Mouse (Mus musculus) B cell, adult 2 months (primary cell): Measurements from ENCODE around the gene Cyp4b1.
A peak's percentile ranks its signal among the peaks of the same experiment; 100 is the strongest.
"Not testable (repeated sequence)": the region's sequence is repeated elsewhere in the genome, so short reads cannot be mapped to it uniquely, and the experiment has no call there.

Experiments used
- DNase-seq, 2 experiments: peaks; one replicate each; pipeline ENCODE4 v3.0.0; 2022

Cyp4b1 gene

DNA sequence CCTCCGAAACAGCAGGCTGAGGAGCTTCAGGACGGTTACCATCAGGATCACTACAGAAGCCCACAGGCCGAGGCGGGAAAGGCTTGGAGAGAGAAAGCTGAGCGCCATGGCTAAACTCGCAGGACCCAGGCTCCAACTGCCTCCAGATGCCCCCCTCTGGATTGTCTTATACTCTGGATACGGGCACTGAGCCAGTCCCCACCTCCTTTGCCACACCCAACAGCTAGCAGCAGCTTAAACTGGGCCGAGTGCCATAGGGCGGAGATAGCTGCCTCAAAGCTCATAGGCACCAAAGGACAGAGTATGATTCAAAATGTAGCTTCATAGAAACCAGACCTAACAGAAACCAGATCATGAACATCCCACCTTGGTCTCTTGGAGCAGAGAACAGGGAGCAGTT, at the start of gene Cyp4b1:
Gene Cyp4b1, minus strand, starts transcription at position 144 of the 400 bp plus-strand sequence.
- no peak for DNase-seq

DNA sequence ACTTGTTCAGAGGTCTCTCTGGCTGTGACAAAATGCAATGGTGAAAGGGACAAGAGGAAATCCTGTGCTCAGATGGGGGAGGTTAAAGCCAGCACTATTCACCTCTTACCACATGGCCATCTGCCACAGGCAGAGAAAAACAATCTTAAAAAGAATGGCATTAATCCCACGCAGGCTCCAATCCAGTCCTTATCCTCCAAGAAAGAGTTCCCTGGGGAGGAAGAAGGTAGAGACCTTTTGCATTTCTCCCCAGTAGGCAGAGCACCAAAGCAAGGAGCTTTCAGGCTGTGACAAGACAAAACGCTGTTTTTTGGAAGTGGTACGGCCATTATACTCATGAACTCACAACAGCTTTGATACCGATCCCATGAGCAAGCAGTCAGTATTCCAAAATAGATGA, 38.8 kb upstream of the Cyp4b1 start:
- DNase-seq: no peak

- no peak for DNase-seq
Observed at GRCm38 (mm10) chr4:115659190-115659589, 11.7 kb upstream of the Cyp4b1 start.

GRCm38 (mm10) chr4:115657867-115658249, 10.3 kb upstream of the Cyp4b1 start:
- no peak for DNase-seq

DNA sequence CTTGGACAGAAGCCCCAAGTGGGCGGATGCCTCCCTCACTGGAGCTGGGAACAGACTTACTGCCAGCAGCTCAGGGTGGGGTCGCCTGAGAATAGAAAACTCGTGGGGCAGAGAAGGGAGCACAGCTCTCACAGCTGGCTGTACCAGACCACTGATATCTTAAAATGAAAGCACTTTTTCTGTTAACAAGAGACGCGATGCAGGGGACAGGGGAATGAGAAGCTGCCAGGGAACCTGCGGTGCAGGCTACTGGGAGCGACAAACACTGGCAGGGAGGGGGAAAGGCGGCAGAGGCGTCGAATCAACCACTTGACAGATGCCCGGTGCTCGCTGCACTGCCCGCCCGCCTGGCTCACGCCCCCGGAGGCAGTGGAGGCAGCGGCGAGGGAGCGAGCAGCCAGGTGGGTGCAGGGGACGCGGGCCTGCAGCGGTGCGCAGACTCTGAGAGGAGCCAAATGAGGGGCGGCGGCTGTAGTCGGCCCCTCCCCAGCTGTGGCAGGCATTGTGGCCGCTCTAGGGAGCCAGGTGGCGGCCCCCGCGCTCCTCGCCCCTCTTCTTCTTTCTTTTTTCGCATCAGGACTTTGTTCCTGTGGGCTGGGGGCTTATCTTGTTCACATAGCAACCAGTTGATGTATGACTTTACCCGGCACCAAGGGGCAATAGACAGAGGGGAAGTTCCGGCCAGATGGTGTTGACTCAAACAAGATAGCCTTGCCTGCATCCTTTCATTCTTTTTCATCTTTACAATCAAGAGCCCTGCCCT, 9.8 kb upstream of the Cyp4b1 start:
- DNase-seq: peak; percentile 15 to 17

- DNase-seq: not testable (repeated sequence)
Observed at GRCm38 (mm10) chr4:115656535-115656922, 9.0 kb upstream of the Cyp4b1 start.

- DNase-seq: not testable (repeated sequence)
Observed at GRCm38 (mm10) chr4:115655841-115656534, 8.5 kb upstream of the Cyp4b1 start.

GRCm38 (mm10) chr4:115650866-115651265, 3.3 kb upstream of the Cyp4b1 start:
- no peak for DNase-seq

DNA sequence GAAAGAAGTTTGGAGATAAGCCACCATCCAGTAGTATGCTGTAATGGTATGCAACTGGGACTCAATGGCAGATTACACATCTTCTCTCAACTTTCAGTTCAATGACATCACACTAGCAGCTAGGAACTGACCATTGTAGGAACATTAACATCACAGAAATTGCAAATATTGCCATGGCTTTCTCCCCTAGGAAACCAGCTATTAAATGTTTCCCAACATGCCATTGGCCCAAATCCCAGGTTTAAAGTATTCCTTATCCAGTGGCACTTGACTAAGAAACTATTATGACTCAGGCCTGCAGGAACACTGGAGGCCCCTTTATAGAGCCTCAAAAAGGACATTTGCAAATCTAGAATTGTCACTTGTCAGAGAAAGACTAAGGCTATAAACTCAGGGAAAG, 1.8 kb upstream of the Cyp4b1 start:
- no peak for DNase-seq

DNA sequence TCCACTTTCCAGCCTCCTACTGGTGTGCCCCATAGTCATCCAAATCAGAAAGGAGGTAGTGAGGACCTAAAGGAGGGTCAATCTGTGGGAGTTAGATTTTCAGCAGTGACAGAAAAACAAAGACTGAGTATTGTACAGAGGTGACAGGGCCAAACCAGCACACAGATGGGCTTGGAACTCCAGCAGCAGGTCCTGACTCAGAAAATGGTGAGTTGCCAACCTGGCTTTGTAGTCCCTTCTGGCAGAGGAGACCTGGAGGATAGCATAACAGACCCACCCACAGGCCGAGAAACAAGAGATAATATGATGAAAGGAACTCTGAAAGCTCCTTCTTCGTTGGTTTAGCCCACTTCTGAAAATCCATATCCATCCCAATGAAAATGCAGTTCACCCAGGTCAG, 1.2 kb upstream of the Cyp4b1 start:
- DNase-seq: no peak

DNA sequence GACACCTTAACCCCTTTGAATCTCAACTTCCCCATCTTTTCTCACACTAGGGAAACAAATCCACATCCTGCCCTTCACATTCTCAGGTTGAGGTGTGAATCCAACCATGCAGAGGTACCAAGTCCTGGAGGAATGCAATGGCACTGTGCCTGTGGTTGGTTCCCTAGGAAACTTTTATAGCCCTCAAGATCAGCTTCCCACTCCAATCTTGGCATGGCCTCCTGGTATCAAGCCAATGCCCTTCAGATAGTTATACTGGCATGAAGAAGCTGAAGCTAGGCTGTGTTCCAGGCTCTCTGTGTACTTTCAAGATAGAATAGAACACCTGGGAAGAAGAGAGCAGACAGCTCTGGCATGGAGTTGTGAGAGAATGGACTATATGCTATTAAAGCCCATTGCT, 2.2 kb downstream of the Cyp4b1 start:
- DNase-seq: no peak

DNA sequence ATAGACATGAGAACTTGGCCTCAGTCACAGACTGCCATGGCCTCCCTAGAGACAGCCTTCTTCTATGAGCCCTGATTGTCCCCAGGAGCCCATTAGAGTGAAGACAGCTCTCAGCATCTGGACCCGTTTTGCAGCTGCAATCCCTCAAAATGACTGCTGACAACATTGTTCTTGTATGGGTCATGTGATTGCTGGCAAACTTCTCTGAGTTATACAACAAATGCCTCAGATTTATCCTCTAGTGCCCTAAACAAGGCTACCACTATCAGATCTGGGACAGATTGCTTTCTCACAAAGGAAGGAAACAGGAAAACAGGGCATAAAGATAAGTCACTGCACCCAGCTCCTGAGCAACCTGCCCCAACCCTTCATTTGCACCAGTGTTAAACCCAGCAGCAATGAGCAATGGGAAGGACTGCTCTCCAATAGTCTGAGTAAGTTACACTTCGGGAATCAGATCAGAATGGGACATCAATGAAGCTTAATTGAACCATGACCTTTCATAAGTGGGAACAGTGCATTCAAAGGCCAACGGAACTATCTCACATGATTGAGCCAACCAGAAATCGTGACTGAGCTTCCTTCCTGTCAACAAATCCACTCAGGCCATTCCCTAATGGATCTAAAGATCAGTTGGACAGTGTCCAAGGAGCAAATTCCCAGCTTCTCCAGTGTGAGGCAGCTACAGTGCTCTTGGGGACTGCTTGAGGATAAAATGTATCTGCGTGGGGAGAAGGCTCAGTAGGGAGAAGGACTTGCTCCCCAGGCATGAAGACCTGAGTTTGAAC, 4.4 kb downstream of the Cyp4b1 start:
- DNase-seq: no peak

DNA sequence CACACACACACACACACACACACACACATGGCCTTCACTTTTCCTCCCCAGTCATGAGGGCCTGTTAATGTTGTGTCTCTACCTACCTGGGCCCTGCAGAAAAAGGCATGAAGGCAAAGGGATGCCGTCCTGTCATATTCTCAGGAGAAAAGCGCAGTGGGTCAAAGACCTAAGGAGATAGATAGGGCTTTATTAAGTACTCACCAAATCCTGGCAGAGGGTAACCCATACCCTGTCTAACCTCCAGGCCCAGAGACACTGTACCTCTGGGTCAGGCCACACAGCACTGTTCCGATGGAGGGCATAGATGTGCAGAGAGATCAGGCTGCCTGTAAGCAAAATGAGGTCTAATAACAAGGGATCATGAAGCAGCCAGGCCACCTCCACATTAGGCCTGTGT, 22.0 kb downstream of the Cyp4b1 start:
- DNase-seq: not testable (repeated sequence)

DNA sequence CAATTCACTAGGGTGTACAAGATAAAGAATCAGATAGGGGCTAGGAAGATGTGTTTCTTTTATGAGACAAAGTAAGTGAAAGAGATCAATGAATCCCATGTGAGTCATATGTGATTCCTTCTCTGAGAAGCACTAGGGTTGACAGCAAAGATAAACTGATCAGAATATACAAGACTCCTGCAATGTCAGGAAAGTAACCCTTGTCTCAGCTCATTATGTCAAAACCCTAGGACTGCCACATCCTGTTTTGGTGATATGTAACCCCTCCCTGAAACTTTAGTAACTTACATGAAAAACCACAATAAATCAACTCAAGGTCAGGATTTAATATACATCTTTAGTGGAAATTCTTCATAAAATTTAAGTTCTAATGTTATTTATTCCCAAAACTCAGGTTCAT, 33.5 kb downstream of the Cyp4b1 start:
- DNase-seq: no peak

DNA sequence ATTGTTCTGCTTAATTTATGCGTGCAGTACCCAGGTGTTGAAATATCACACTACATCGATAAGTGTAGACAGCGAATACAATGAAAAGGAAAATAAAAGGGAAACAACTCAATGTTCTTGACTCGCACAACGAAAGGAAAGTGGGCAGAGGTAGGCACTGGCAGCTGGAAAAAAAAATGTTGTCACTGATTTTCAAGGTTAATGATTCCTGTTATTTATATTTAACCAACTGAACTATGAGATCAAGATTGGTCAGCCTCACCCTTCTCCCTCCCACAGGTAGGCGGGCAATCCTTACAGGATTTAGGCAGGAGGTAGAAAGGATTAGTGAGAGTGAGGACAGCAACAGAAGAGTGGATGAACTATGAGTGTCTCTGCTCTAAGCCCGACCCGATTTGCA, 46.9 kb downstream of the Cyp4b1 start, which contains the start of gene Cyp4a32:
Gene Cyp4a32, plus strand, starts transcription at position 359 of the 400 bp plus-strand sequence.
- DNase-seq: not testable (repeated sequence)

DNA sequence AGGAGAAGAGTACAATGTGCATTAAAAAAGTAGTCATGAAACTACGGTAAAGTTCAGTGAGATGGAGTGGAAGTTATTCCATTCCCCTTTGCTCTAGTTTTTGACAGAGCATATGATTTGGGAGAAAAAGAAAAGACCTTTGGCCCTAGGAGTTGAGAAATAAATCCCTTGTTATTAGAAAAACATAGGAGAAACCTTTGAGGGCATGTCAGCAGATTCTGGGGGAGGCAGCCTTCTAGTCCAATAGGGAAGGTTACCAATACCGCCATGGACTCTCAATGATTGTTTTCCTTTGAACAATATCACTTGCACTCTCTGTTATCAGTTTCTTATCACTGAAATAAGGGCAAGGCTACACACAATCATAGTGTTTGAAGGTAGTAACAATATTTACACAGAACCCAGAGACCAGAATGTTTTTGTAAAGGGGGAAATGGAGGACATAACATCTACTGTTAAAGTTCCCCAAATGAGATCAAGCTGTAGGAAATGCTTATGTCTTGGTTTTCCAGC, 50.6 kb downstream of the Cyp4b1 start:
- no peak for DNase-seq

DNA sequence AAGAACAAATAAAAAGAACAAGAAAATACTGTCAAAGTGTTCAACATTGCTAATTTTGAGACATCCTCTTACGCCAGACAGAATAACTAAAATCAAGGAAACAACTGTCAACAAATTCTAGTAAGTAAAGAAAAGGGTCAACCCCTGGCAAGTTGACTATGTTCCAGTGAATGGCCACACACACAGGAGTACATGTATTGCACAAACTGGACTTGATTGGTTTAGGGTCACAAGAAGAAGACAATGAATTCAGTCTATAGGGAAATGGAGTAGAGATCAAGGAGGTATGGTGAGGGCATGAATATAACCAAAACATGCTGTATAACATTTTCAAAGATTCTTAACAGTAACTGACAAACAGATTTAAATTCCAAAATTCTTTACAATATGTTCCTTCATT, 51.2 kb downstream of the Cyp4b1 start:
- no peak for DNase-seq

DNA sequence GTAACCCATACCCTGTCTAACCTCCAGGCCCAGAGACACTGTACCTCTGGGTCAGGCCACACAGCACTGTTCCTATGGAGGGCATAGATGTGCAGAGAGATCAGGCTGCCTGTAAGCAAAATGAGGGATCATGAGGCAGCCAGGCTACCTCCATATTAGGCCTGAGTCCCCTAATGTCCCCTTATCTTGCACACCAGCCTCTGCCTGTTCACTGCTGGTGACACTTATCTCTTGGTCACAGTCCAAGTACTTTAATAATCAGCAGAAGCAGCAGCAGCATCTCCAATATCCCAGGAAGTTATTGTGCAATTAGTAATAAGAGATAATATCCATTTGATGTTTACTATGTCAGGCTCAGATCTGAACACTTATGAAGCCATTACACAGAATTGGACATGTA, 64.5 kb downstream of the Cyp4b1 start:
- DNase-seq: no peak

DNA sequence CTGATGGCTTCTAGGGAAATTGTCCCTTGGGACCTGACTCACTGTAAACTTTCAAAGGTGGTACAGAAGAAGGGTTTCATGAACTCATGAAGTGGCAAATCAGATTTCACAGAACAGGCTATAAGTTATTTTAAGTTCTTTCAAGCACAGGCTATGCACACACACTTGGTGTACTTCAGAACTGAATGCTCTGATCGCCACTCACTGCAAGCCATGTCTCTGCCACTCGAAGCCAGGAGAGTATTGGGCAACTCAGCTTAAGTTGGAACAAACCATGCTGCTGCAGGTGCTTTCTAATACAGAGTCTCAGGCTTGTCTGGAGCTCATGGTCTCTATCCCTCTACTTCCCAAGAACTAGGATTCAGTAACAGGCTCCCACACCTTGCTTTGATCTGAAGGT, 71.7 kb downstream of the Cyp4b1 start:
- DNase-seq: no peak

GRCm38 (mm10) chr4:115575255-115575654, 72.3 kb downstream of the Cyp4b1 start:
- DNase-seq: no peak
